Mouse (Mus musculus) spleen, postnatal 4 days (tissue): Measurements from ENCODE around the gene Pik3ip1.

Experiments used
- DNase-seq, 2 experiments: peaks; one replicate each; pipeline ENCODE4 v3.0.0; 2022; ENCODE audit warnings: low spot score in 2 of 2

Pik3ip1 gene

GRCm38 (mm10) chr11:3379427-3379826, 49.2 kb downstream of the Pik3ip1 start:
- no peak for DNase-seq

- DNase-seq: no peak
These were observed 51.1 kb downstream of the Pik3ip1 start for GRCm38 (mm10) chr11:3381148-3381814.

GRCm38 (mm10) chr11:3382602-3383594, 52.7 kb downstream of the Pik3ip1 start:
- no peak for DNase-seq

- DNase-seq: peak; percentile 81 to 92
These were observed 56.8 kb downstream of the Pik3ip1 start for GRCm38 (mm10) chr11:3386941-3387368.

- DNase-seq: no peak
These were observed 57.4 kb downstream of the Pik3ip1 start for GRCm38 (mm10) chr11:3387482-3388196.

GRCm38 (mm10) chr11:3389996-3390395, 59.8 kb downstream of the Pik3ip1 start:
- DNase-seq: no peak

GRCm38 (mm10) chr11:3390789-3391188, 60.6 kb downstream of the Pik3ip1 start:
- DNase-seq: no peak

GRCm38 (mm10) chr11:3392526-3392925, 62.3 kb downstream of the Pik3ip1 start:
- no peak for DNase-seq
